Mouse (Mus musculus) liver, embryonic 14.5 days (tissue): Measurements from ENCODE around the gene Synpo2l.

ENCODE experiments used
- CTCF ChIP-seq: IDR thresholded peaks from 2 replicates; pipeline ENCODE4 v1.5.1; 2016; ENCODE audit warnings: antibody characterized with exemption, low read depth, control low read depth
- EP300 ChIP-seq: IDR thresholded peaks from 2 replicates; pipeline ENCODE4 v1.6.1; 2016; ENCODE audit warnings: antibody characterized with exemption, low read depth

DNA sequence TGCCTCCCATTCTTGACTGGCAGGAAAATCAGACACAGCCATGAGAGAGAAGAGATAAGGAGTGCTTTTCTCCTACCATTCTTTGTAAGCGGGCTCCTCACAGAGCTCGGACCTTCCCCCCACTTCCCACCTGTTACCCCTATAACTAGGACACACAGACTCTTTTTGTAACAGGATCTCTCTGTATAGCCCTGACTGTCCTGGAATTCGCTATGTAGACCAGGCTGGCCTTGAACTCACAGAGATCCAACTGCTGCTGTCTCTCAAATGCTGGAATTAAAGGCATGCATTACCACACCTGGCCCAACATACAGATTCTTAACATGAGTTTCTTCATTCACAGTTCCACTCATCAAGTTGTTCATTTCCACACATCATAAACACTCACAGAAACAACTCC, 5.4 kb downstream of the Synpo2l start:
- TF ChIP-seq CTCF (no peak), EP300 (no peak)
